Mouse (Mus musculus): ENCODE measurements around the gene Dnaja2. TPM values are rescaled to one million over a fixed set of nuclear protein-coding genes. Genes with fewer than 3 reads are reported as not detected.

The Dnaja2 gene
- polyA plus RNA-seq, 1 experiment from 2014 or later: 180 TPM

- ATAC-seq (ENCODE audit: low FRiP score, low read depth): no peak
- no peaks in the 10 kb centered on the region for H3K4me1 ChIP-seq
- H3K27me3 ChIP-seq (replicated peaks): no peaks in the 10 kb centered on the region
- no peak overlapping the region for H3K9ac ChIP-seq
- H3K9me3 ChIP-seq: no peaks in the 10 kb centered on the region
- no peak overlapping the region for H3K4me3 ChIP-seq
- no peak overlapping the region for H3K27ac ChIP-seq
- WGBS: 88% methylated on average over 4 of the region's 4 CpGs
- no peak overlapping the region for H3K4me2 ChIP-seq (replicated peaks)
- peaks cover 78% of the 10 kb centered on the region for H3K36me3 ChIP-seq
Measured at GRCm38 (mm10) chr8:85513283-85513682, 41.9 kb downstream of the Dnaja2 start.

GRCm38 (mm10) chr8:85512234-85512633, 42.9 kb downstream of the Dnaja2 start:
- WGBS: 94% methylated on average over 8 of the region's 8 CpGs
- peaks cover 77% of the 10 kb centered on the region for H3K36me3 ChIP-seq
- H3K27ac ChIP-seq: no peak overlapping the region
- H3K4me2 ChIP-seq (replicated peaks): no peak overlapping the region
- no peak for ATAC-seq (ENCODE audit: low FRiP score, low read depth)
- H3K27me3 ChIP-seq (replicated peaks): no peaks in the 10 kb centered on the region
- H3K4me1 ChIP-seq: no peaks in the 10 kb centered on the region
- H3K4me3 ChIP-seq: no peak overlapping the region
- H3K9ac ChIP-seq: no peak overlapping the region
- H3K9me3 ChIP-seq: no peaks in the 10 kb centered on the region

GRCm38 (mm10) chr8:85508661-85509060, 46.5 kb downstream of the Dnaja2 start:
- Histone ChIP-seq H3K27me3 (replicated peaks) (no peaks in the 10 kb centered on the region), H3K4me1 (no peaks in the 10 kb centered on the region), H3K4me3 (no peak overlapping the region), H3K27ac (no peak overlapping the region), H3K9me3 (no peaks in the 10 kb centered on the region), H3K9ac (no peak overlapping the region), H3K4me2 (replicated peaks) (no peak overlapping the region), H3K36me3 (peaks cover 62% of the 10 kb centered on the region)
- 83% methylated on average over 4 of the region's 4 CpGs for WGBS
- no peak for ATAC-seq (ENCODE audit: low FRiP score, low read depth)

- WGBS: 75% methylated on average over 4 of the region's 4 CpGs
- H3K36me3 ChIP-seq: peaks cover 52% of the 10 kb centered on the region
- no peak overlapping the region for H3K4me2 ChIP-seq (replicated peaks)
- ATAC-seq (ENCODE audit: low FRiP score, low read depth): no peak
- H3K27me3 ChIP-seq (replicated peaks): no peaks in the 10 kb centered on the region
- H3K4me3 ChIP-seq: no peak overlapping the region
- no peaks in the 10 kb centered on the region for H3K4me1 ChIP-seq
- no peak overlapping the region for H3K27ac ChIP-seq
- H3K9me3 ChIP-seq: no peaks in the 10 kb centered on the region
- no peak overlapping the region for H3K9ac ChIP-seq
Measured at GRCm38 (mm10) chr8:85506620-85507019, 48.5 kb downstream of the Dnaja2 start.

GRCm38 (mm10) chr8:85504704-85505103, 50.4 kb downstream of the Dnaja2 start:
- no peaks in the 10 kb centered on the region for H3K9me3 ChIP-seq
- no peak overlapping the region for H3K4me3 ChIP-seq
- H3K36me3 ChIP-seq: peaks cover 37% of the 10 kb centered on the region
- peaks cover 12% of the 10 kb centered on the region for H3K4me1 ChIP-seq
- H3K27me3 ChIP-seq (replicated peaks): no peaks in the 10 kb centered on the region
- H3K27ac ChIP-seq: no peak overlapping the region
- H3K4me2 ChIP-seq (replicated peaks): no peak overlapping the region
- no peak for ATAC-seq (ENCODE audit: low FRiP score, low read depth)
- H3K9ac ChIP-seq: no peak overlapping the region
- 89% methylated on average over 6 of the region's 6 CpGs for WGBS

- Histone ChIP-seq H3K9ac (no peak overlapping the region), H3K4me3 (no peak overlapping the region), H3K36me3 (peaks cover 22% of the 10 kb centered on the region; the same call in 1 of the 2 replicates), H3K9me3 (no peaks in the 10 kb centered on the region), H3K4me1 (peaks cover 17% of the 10 kb centered on the region), H3K27me3 (replicated peaks) (no peaks in the 10 kb centered on the region), H3K4me2 (replicated peaks) (no peak overlapping the region), H3K27ac (no peak overlapping the region)
- 66% methylated on average over 3 of the region's 3 CpGs for WGBS
- no peak for ATAC-seq (ENCODE audit: low FRiP score, low read depth)
Measured at GRCm38 (mm10) chr8:85503065-85503464, 52.1 kb downstream of the Dnaja2 start.

- H3K4me3 ChIP-seq: no peak overlapping the region
- H3K27ac ChIP-seq: no peak overlapping the region
- H3K4me2 ChIP-seq (replicated peaks): no peak overlapping the region
- WGBS: 88% methylated on average over 2 of the region's 2 CpGs
- peaks cover 17% of the 10 kb centered on the region for H3K4me1 ChIP-seq
- ATAC-seq (ENCODE audit: low FRiP score, low read depth): no peak
- peaks cover 17% of the 10 kb centered on the region; the same call in 1 of the 2 replicates for H3K36me3 ChIP-seq
- H3K9me3 ChIP-seq: no peaks in the 10 kb centered on the region
- no peaks in the 10 kb centered on the region for H3K27me3 ChIP-seq (replicated peaks)
- H3K9ac ChIP-seq: no peak overlapping the region
Measured at GRCm38 (mm10) chr8:85502381-85502780, 52.8 kb downstream of the Dnaja2 start.

- H3K27ac ChIP-seq: peak overlapping the region; percentile 21; the same call in 1 of the 2 replicates
- no peak overlapping the region for H3K4me3 ChIP-seq
- H3K9me3 ChIP-seq: no peaks in the 10 kb centered on the region
- 55% methylated on average over 11 of the region's 11 CpGs for WGBS
- no peak overlapping the region for H3K4me2 ChIP-seq (replicated peaks)
- H3K4me1 ChIP-seq: peaks cover 17% of the 10 kb centered on the region
- H3K36me3 ChIP-seq: peaks cover 10% of the 10 kb centered on the region; the same call in 1 of the 2 replicates
- ATAC-seq (ENCODE audit: low FRiP score, low read depth): peak; percentile 91
- H3K27me3 ChIP-seq (replicated peaks): no peaks in the 10 kb centered on the region
- H3K9ac ChIP-seq: no peak overlapping the region
Measured at GRCm38 (mm10) chr8:85500955-85501685, 54.0 kb downstream of the Dnaja2 start.

- Histone ChIP-seq H3K4me2 (replicated peaks) (no peak overlapping the region), H3K9ac (no peak overlapping the region), H3K27me3 (replicated peaks) (no peaks in the 10 kb centered on the region), H3K9me3 (no peaks in the 10 kb centered on the region), H3K27ac (no peak overlapping the region), H3K4me1 (peaks cover 17% of the 10 kb centered on the region), H3K36me3 (peaks cover 7% of the 10 kb centered on the region; the same call in 1 of the 2 replicates), H3K4me3 (no peak overlapping the region)
- 76% methylated on average over 10 of the region's 10 CpGs for WGBS
- 0 out of 2 replicates have a peak, but pooled peaks have one; percentile 5 for ATAC-seq (ENCODE audit: low FRiP score, low read depth)
Measured at GRCm38 (mm10) chr8:85500460-85500859, 54.7 kb downstream of the Dnaja2 start.

GRCm38 (mm10) chr8:85498577-85498976, 56.6 kb downstream of the Dnaja2 start:
- Histone ChIP-seq H3K4me3 (no peak overlapping the region), H3K9me3 (no peaks in the 10 kb centered on the region), H3K27me3 (replicated peaks) (no peaks in the 10 kb centered on the region), H3K36me3 (peaks cover 5% of the 10 kb centered on the region; the same call in 1 of the 2 replicates), H3K4me2 (replicated peaks) (no peak overlapping the region), H3K9ac (no peak overlapping the region), H3K4me1 (peaks cover 21% of the 10 kb centered on the region), H3K27ac (0 out of 2 replicates have a peak overlapping the region, but pooled peaks have one; percentile 42)
- no peak for ATAC-seq (ENCODE audit: low FRiP score, low read depth)
- WGBS: 17% methylated on average over 2 of the region's 2 CpGs

- no peaks in the 10 kb centered on the region for H3K9me3 ChIP-seq
- H3K27me3 ChIP-seq (replicated peaks): no peaks in the 10 kb centered on the region
- H3K36me3 ChIP-seq: no peaks in the 10 kb centered on the region
- H3K27ac ChIP-seq: no peak overlapping the region
- H3K4me3 ChIP-seq: no peak overlapping the region
- no peak overlapping the region for H3K4me2 ChIP-seq (replicated peaks)
- H3K4me1 ChIP-seq: peaks cover 27% of the 10 kb centered on the region
- no peak overlapping the region for H3K9ac ChIP-seq
- no peak for ATAC-seq (ENCODE audit: low FRiP score, low read depth)
- 93% methylated on average over 4 of the region's 4 CpGs for WGBS
Measured at GRCm38 (mm10) chr8:85496778-85497177, 58.4 kb downstream of the Dnaja2 start.

- ATAC-seq (ENCODE audit: low FRiP score, low read depth): no peak
- no peaks in the 10 kb centered on the region for H3K9me3 ChIP-seq
- H3K27me3 ChIP-seq (replicated peaks): no peaks in the 10 kb centered on the region
- H3K27ac ChIP-seq: no peak overlapping the region
- peaks cover 22% of the 10 kb centered on the region for H3K4me1 ChIP-seq
- no peak overlapping the region for H3K9ac ChIP-seq
- no peaks in the 10 kb centered on the region for H3K36me3 ChIP-seq
- 87% methylated on average over 5 of the region's 5 CpGs for WGBS
- no peak overlapping the region for H3K4me2 ChIP-seq (replicated peaks)
- H3K4me3 ChIP-seq: no peak overlapping the region
Measured at GRCm38 (mm10) chr8:85496125-85496524, 59.0 kb downstream of the Dnaja2 start.

Data from neural tube, embryonic 12.5 days (tissue).